Mouse (Mus musculus) heart, embryonic 12.5 days (tissue): ENCODE measurements around the gene Rnase1. TPM values are rescaled to one million over a fixed set of nuclear protein-coding genes. Genes with fewer than 3 reads are reported as not detected.
"Not testable (repeated sequence)": the region's sequence is repeated elsewhere in the genome, so short reads cannot be mapped to it uniquely, and the experiment has no call there.

Experiments used
- ATAC-seq: fragments of 200-750 bp; cut with Nextera tagmentation; 2 replicates; pipeline ENCODE4 v1.8.0; 2017; ENCODE audit warnings: moderate TSS enrichment, moderate library complexity; ENCODE audit not compliant: insufficient number of reproducible peaks, low FRiP score
- H3K27ac ChIP-seq: fragments of 300-500 bp; sonication (generic); 2 replicates; pipeline ENCODE4 v1.5.1; 2016; ENCODE audit warnings: mild to moderate bottlenecking, moderate library complexity; ENCODE audit not compliant: poor library complexity, severe bottlenecking
- H3K27me3 ChIP-seq: fragments of 300-500 bp; sonication (generic); replicated peaks from 2 replicates; pipeline ENCODE4 v1.6.1; 2016; ENCODE audit warnings: mild to moderate bottlenecking, moderate library complexity
- H3K36me3 ChIP-seq: fragments of 300-500 bp; sonication (generic); 2 replicates; pipeline ENCODE4 v1.6.1; 2016; ENCODE audit warnings: mild to moderate bottlenecking, moderate library complexity
- H3K4me1 ChIP-seq: fragments of 300-500 bp; sonication (generic); replicated peaks from 2 replicates; pipeline ENCODE4 v1.6.1; 2016; ENCODE audit warnings: mild to moderate bottlenecking
- H3K4me2 ChIP-seq: fragments of 300-500 bp; sonication (generic); 2 replicates; pipeline ENCODE4 v1.6.1; 2016; ENCODE audit warnings: mild to moderate bottlenecking, moderate library complexity
- H3K4me3 ChIP-seq: fragments of 300-500 bp; sonication (generic); 2 replicates; pipeline ENCODE4 v1.5.1; 2016; ENCODE audit warnings: mild to moderate bottlenecking
- H3K9ac ChIP-seq: fragments of 300-500 bp; sonication (generic); 2 replicates; pipeline ENCODE4 v1.6.1; 2016; ENCODE audit warnings: mild to moderate bottlenecking, moderate library complexity
- H3K9me3 ChIP-seq: fragments of 300-500 bp; sonication (generic); replicated peaks from 2 replicates; pipeline ENCODE4 v1.6.1; 2016; ENCODE audit warnings: mild to moderate bottlenecking, moderate library complexity
- WGBS: fragments of 180-500 bp; shearing (Covaris S2); methylation state at CpG from one replicate; pipeline ENCODE4 v1.1.7; 2016; 5-methylcytosine and 5-hydroxymethylcytosine counted together
- polyA plus RNA-seq: library from polyadenylated mRNA; unstranded; fragments of >200 nt; fragmentation: Nextera tagmentation; extraction: Ambion mirVana; gene quantifications from 2 replicates; pipeline ENCODE4 v1.2.1, GENCODE M21; 2016

Rnase1 gene
- polyA plus RNA-seq, 1 experiment from 2014 or later = not detected

GRCm38 (mm10) chr14:51113476-51113875, 33.1 kb downstream of the Rnase1 start:
- no peak for ATAC-seq
- Histone ChIP-seq H3K4me2 (no peak overlapping the region), H3K27ac (no peak overlapping the region), H3K9me3 (peaks cover under 1% of the 10 kb centered on the region; the same call in 1 of the 2 replicates), H3K4me3 (no peak overlapping the region), H3K9ac (no peak overlapping the region), H3K4me1 (no peaks in the 10 kb centered on the region), H3K27me3 (no peaks in the 10 kb centered on the region), H3K36me3 (no peaks in the 10 kb centered on the region)
- 49% methylated on average over 9 of the region's 9 CpGs for WGBS

- peak; percentile 57 for ATAC-seq
- H3K9me3 ChIP-seq = no peaks in the 10 kb centered on the region
- no peak overlapping the region for H3K4me2 ChIP-seq
- H3K9ac ChIP-seq = no peak overlapping the region
- no peaks in the 10 kb centered on the region for H3K36me3 ChIP-seq
- H3K4me3 ChIP-seq = no peak overlapping the region
- WGBS = 37% methylated on average over 3 of the region's 3 CpGs
- no peaks in the 10 kb centered on the region for H3K4me1 ChIP-seq
- H3K27ac ChIP-seq = 0 out of 2 replicates have a peak overlapping the region, but pooled peaks have one; percentile 3
- H3K27me3 ChIP-seq = no peaks in the 10 kb centered on the region
Observed at GRCm38 (mm10) chr14:51111966-51112365, 34.6 kb downstream of the Rnase1 start.

GRCm38 (mm10) chr14:51106449-51106967, 40.1 kb downstream of the Rnase1 start:
- Histone ChIP-seq H3K9me3 (no peaks in the 10 kb centered on the region), H3K36me3 (no peaks in the 10 kb centered on the region), H3K27me3 (no peaks in the 10 kb centered on the region), H3K4me3 (no peak overlapping the region), H3K4me1 (no peaks in the 10 kb centered on the region), H3K4me2 (no peak overlapping the region), H3K27ac (no peak overlapping the region), H3K9ac (no peak overlapping the region)
- no peak for ATAC-seq

GRCm38 (mm10) chr14:51104366-51104765, 42.2 kb downstream of the Rnase1 start:
- H3K27me3 ChIP-seq = no peaks in the 10 kb centered on the region
- no peak overlapping the region for H3K9ac ChIP-seq
- H3K27ac ChIP-seq = no peak overlapping the region
- H3K9me3 ChIP-seq = no peaks in the 10 kb centered on the region
- no peak for ATAC-seq
- H3K4me1 ChIP-seq = no peaks in the 10 kb centered on the region
- no peak overlapping the region for H3K4me2 ChIP-seq
- WGBS = 82% methylated on average over 2 of the region's 2 CpGs
- H3K36me3 ChIP-seq = no peaks in the 10 kb centered on the region
- H3K4me3 ChIP-seq = no peak overlapping the region

GRCm38 (mm10) chr14:51103217-51103616, 43.4 kb downstream of the Rnase1 start:
- Histone ChIP-seq H3K4me2 (no peak overlapping the region), H3K27me3 (no peaks in the 10 kb centered on the region), H3K4me1 (no peaks in the 10 kb centered on the region), H3K27ac (no peak overlapping the region), H3K9ac (no peak overlapping the region), H3K36me3 (no peaks in the 10 kb centered on the region), H3K4me3 (no peak overlapping the region), H3K9me3 (no peaks in the 10 kb centered on the region)
- ATAC-seq = no peak
- WGBS = 51% methylated on average over 3 of the region's 3 CpGs

GRCm38 (mm10) chr14:51101284-51101683, 45.3 kb downstream of the Rnase1 start:
- H3K36me3 ChIP-seq = no peaks in the 10 kb centered on the region
- no peak for ATAC-seq
- H3K4me2 ChIP-seq = no peak overlapping the region
- no peak overlapping the region for H3K9ac ChIP-seq
- no peaks in the 10 kb centered on the region for H3K4me1 ChIP-seq
- H3K27me3 ChIP-seq = no peaks in the 10 kb centered on the region
- H3K4me3 ChIP-seq = no peak overlapping the region
- H3K27ac ChIP-seq = no peak overlapping the region
- 60% methylated on average over 9 of the region's 9 CpGs for whole genome bisulfite sequencing
- H3K9me3 ChIP-seq = no peaks in the 10 kb centered on the region

DNA sequence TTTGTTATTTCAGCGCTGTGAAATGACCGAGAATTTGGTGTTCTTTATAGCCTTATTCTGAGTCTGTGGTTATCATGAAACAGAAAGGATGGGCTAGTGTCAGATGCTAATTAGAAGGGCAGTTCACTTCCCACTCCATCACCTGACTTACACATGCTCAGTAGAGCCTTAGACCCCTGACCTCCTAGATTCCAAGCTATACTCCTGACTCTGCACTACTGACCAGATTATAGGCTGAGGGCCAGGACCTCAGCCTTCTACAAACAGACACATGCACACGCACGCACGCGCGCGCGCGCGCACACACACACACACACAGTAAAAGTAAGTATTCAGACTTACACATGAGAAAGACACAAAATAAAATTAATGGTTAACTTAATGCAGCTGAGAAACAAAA, 47.7 kb downstream of the Rnase1 start:
- Histone ChIP-seq H3K27ac (no peak overlapping the region), H3K4me2 (no peak overlapping the region), H3K4me3 (no peak overlapping the region), H3K4me1 (no peaks in the 10 kb centered on the region), H3K9me3 (no peaks in the 10 kb centered on the region), H3K9ac (no peak overlapping the region), H3K36me3 (no peaks in the 10 kb centered on the region), H3K27me3 (no peaks in the 10 kb centered on the region)
- ATAC-seq = no peak
- WGBS = 90% methylated on average over 11 of the region's 11 CpGs

DNA sequence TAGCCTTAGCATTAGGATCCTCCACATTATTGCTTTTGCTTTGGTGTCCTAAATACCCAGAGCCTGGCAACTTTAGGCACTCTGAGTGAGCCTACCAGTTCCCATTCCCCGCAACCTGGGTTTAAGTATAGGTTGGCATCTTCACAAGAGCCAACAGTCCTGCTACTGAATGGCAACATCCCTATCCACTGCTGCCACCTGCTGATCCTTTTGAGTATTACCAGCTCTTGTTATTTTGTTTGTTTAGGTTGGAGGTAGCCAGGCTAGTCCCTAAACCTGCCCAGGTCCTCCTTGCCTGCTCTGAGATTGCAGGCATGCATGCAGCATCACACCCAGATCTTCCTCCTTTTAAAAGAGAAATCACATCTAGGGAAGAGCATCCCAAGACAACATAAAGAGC, 48.3 kb downstream of the Rnase1 start:
- ATAC-seq, H3K36me3 ChIP-seq: not testable (repeated sequence)

GRCm38 (mm10) chr14:51095736-51096524, 50.7 kb downstream of the Rnase1 start:
- Histone ChIP-seq H3K27ac (no peak overlapping the region), H3K27me3 (no peaks in the 10 kb centered on the region), H3K9ac (no peak overlapping the region), H3K4me1 (peaks cover 4% of the 10 kb centered on the region; the same call in 1 of the 2 replicates), H3K4me3 (no peak overlapping the region), H3K4me2 (no peak overlapping the region), H3K36me3 (no peaks in the 10 kb centered on the region), H3K9me3 (no peaks in the 10 kb centered on the region)
- no peak for ATAC-seq
- 67% methylated on average over 9 of the region's 9 CpGs for WGBS

More for the DNA sequence above, 48.3 kb downstream of the Rnase1 start:
- not testable (repeated sequence) for H3K9ac ChIP-seq, H3K27me3 ChIP-seq, H3K4me1 ChIP-seq, H3K4me3 ChIP-seq, H3K27ac ChIP-seq, H3K4me2 ChIP-seq, H3K9me3 ChIP-seq
- 29% methylated on average over 1 of the region's 1 CpGs for WGBS

Other genes with a start within 250 kb of the Rnase1 start
- 0.08 and 0.09 TPM in 2 replicates for gene Klhl33, start 249.3 kb downstream of the Rnase1 start, polyA plus RNA-seq
- 108 and 111 TPM in 2 replicates for gene Osgep, start 221.9 kb downstream of the Rnase1 start, polyA plus RNA-seq
- gene Apex1, start 221.8 kb downstream of the Rnase1 start, polyA plus RNA-seq = 152 and 159 TPM in 2 replicates
- 33.6 and 37.3 TPM in 2 replicates for gene Pip4p1, start 215.9 kb downstream of the Rnase1 start, polyA plus RNA-seq
- gene Pnp, start 215.7 kb downstream of the Rnase1 start, polyA plus RNA-seq = 39.0 and 43.8 TPM in 2 replicates
- not detected in 2 replicates for gene Gm49342, start 202.3 kb downstream of the Rnase1 start, polyA plus RNA-seq
- gene Pnp2, start 190.8 kb downstream of the Rnase1 start, polyA plus RNA-seq = 0.17 and 0.32 TPM in 2 replicates
- gene Rnase10, start 139.0 kb downstream of the Rnase1 start, polyA plus RNA-seq = 0.41 TPM in 1 of 2 replicates, not detected in the other
- gene Rnase9, start 104.9 kb downstream of the Rnase1 start, polyA plus RNA-seq = not detected in 2 replicates
- not detected in 2 replicates for gene Rnase11, start 96.6 kb downstream of the Rnase1 start, polyA plus RNA-seq
- gene Rnase12, start 89.1 kb downstream of the Rnase1 start, polyA plus RNA-seq = 0.51 and 0.70 TPM in 2 replicates
- not detected in 2 replicates for gene Olfr750, start 72.3 kb downstream of the Rnase1 start, polyA plus RNA-seq
- 13.7 and 15.0 TPM in 2 replicates for gene Rnase4, start 55.7 kb downstream of the Rnase1 start, polyA plus RNA-seq
- 2.0 and 3.2 TPM in 2 replicates for gene Ang, start 55.6 kb downstream of the Rnase1 start, polyA plus RNA-seq
- gene Eddm3b, start 32.4 kb downstream of the Rnase1 start, polyA plus RNA-seq = not detected in 2 replicates
- 0.29 TPM in 1 of 2 replicates, not detected in the other for gene Rnase6, start 22.9 kb downstream of the Rnase1 start, polyA plus RNA-seq
- gene Rnase2b, start 15.5 kb upstream of the Rnase1 start, polyA plus RNA-seq = not detected in 2 replicates
- gene Ang2, start 52.4 kb upstream of the Rnase1 start, polyA plus RNA-seq = not detected in 2 replicates
- gene Ear14, start 56.6 kb upstream of the Rnase1 start, polyA plus RNA-seq = not detected in 2 replicates
- not detected in 2 replicates for gene Rnase2a, start 109.3 kb upstream of the Rnase1 start, polyA plus RNA-seq
- gene Gm7247, start 215.0 kb upstream of the Rnase1 start, polyA plus RNA-seq = not detected in 2 replicates